Mouse (Mus musculus): ENCODE measurements around the gene Vmn2r50. TPM values are rescaled to one million over a fixed set of nuclear protein-coding genes. Genes with fewer than 3 reads are reported as not detected.

Vmn2r50 gene
- polyA plus RNA-seq (2012; rRNA removed; ENCODE audit: low replicate concordance), result not detected in 2 replicates

GRCm38 (mm10) chr7:10053196-10053595 is at the start of gene Vmn2r50:
Vmn2r50 (minus strand) TSS chr7:10053296.

GRCm38 (mm10) chr7:9992157-9992556 is 60.9 kb downstream of the Vmn2r50 start, which contains the start of gene Vmn2r49:
Vmn2r49 (minus strand) TSS chr7:9992257.

Other genes with a start within 250 kb of the Vmn2r50 start
- not detected in 2 replicates for gene Vmn2r47, start 212.0 kb downstream of the Vmn2r50 start, polyA plus RNA-seq (2012; rRNA removed; ENCODE audit: low replicate concordance)
- gene Vmn2r48, start 99.7 kb downstream of the Vmn2r50 start, polyA plus RNA-seq (2012; rRNA removed; ENCODE audit: low replicate concordance), result not detected in 2 replicates
- gene Vmn2r49, start 61.0 kb downstream of the Vmn2r50 start, polyA plus RNA-seq (2012; rRNA removed; ENCODE audit: low replicate concordance), result not detected in 2 replicates
- not detected in 2 replicates for gene Vmn2r51, start 52.4 kb upstream of the Vmn2r50 start, polyA plus RNA-seq (2012; rRNA removed; ENCODE audit: low replicate concordance)
- not detected in 2 replicates for gene Vmn2r52, start 123.3 kb upstream of the Vmn2r50 start, polyA plus RNA-seq (2012; rRNA removed; ENCODE audit: low replicate concordance)
- gene Vmn1r66, start 224.7 kb upstream of the Vmn2r50 start, polyA plus RNA-seq (2012; rRNA removed; ENCODE audit: low replicate concordance), result not detected in 2 replicates